Mouse (Mus musculus) splenic B cell, adult 2 months (primary cell): ENCODE results near the gene Kcna10.

Experiments
- DNase-seq: peaks from one replicate; pipeline ENCODE4 v3.0.0-alpha.2; 2011; ENCODE audit warnings: low read depth, low spot score
- H3K27me3 ChIP-seq: 2 replicates; pipeline ENCODE4 v1.6.1; 2012; ENCODE audit warnings: mild to moderate bottlenecking, low read length, moderate library complexity, mixed read lengths; ENCODE audit not compliant: control insufficient read depth, poor library complexity, insufficient read depth, severe bottlenecking
- H3K36me3 ChIP-seq: 2 replicates; pipeline ENCODE4 v1.6.1; 2012; ENCODE audit warnings: mild to moderate bottlenecking, low read length, moderate library complexity, mixed read lengths; ENCODE audit not compliant: control insufficient read depth, poor library complexity, insufficient read depth, severe bottlenecking

The Kcna10 gene

DNA sequence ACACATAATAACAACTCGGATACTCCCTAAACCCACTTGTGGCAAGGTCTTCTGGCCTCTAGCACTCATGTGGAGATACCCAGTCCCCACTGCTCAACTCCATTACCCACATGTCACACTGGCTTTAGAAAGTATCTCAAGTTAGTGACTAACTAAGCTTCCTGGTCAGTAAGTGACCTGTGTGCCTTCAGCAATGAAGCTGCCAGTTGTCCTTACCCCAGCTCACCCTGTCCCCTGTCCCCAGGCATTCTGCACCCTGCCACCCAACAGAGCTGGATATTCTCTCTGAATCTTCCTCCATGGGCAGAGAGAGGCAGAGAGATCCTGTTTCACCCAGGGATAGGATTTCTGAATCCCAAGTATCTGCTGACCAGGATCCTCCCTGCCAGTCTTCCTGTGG is at the start of gene Kcna10:
TSS of gene Kcna10 (plus strand) at position 301 of the 400 bp plus-strand sequence.
- no peak for DNase-seq
- H3K27me3 ChIP-seq, result no peaks in the 10 kb centered on the region
- no peaks in the 10 kb centered on the region for H3K36me3 ChIP-seq

DNA sequence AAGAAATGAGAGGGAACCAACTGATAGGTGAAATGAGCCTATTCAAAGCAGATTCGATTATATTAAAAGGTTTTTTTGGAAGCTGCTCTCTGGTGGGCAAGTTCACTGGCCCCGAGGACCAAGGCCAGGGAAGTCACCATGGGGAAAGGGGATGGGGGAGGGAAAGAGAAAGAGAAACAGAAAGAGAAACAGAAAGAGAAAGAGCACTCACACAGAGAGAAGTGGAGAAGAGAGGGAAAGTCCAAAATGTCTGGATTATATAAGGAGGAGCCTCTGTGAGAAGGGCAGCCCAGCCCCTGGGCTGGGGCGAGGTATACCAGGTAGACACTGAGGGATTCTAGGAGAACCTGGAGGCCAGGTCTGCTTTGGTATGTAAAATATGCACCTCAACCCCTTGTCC is 48.4 kb upstream of the Kcna10 start:
- DNase-seq, result no peak
- Histone ChIP-seq H3K36me3 (no peaks in the 10 kb centered on the region), H3K27me3 (no peaks in the 10 kb centered on the region)

- Histone ChIP-seq H3K36me3 (no peaks in the 10 kb centered on the region), H3K27me3 (0 out of 2 replicates have a peak, but pooled peaks cover 1% of the 10 kb centered on the region)
- no peak for DNase-seq
Observed at GRCm38 (mm10) chr3:107147126-107147525, 35.7 kb upstream of the Kcna10 start.

DNA sequence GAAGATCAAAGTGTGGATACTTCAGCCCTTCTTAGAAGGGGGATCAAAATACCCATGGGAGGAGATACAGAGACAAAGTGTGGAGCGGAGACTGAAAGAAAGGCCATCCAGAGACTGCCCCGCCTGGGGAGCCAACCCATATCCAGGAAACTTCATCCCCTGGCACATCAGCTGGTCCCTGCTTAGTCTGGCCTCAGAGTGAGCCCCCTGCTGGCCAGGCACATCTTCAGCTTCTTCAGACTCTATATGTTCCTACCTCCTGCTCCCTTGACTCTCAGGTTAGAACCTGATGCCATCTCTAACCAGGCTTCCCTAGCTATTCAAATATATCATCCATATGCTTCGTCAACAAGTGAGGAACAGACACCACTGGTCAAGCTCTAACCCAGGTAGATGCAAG is 33.9 kb upstream of the Kcna10 start:
- Histone ChIP-seq H3K36me3 (no peaks in the 10 kb centered on the region), H3K27me3 (0 out of 2 replicates have a peak, but pooled peaks cover 1% of the 10 kb centered on the region)
- peak; percentile 64 for DNase-seq

GRCm38 (mm10) chr3:107150469-107150868 is 32.4 kb upstream of the Kcna10 start:
- H3K36me3 ChIP-seq, result no peaks in the 10 kb centered on the region
- no peak for DNase-seq
- H3K27me3 ChIP-seq, result no peaks in the 10 kb centered on the region

DNA sequence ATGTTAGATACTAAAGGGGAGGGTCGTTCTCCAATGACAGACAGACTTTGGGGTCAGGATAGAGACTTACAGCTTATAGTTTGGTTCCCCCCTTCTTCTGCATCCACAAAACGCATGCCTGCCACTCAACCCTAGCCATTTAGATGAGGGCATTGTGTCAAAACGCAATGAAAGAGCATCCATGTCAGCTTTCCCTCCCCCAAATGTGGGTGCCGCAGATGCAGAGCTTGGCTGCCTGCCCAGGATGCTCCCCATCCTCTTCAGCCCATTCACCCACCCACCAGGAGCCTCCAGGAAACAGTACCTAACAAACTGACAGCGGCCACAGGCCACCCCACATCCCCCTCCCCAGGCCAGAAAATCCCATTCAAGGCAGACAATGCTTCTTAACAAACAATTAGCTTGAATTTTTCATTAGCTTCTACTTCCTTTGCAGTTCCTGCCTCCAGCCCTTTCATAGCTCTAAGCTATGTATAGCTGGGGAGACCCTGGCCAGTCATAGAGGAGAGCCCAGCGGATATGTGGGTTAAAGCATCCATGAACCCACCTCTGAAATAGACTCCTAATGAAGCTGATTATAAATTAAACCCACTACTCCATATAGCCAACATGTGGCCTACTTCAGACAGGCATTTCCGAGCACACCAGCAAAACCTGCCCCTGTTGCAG is 31.9 kb upstream of the Kcna10 start:
- Histone ChIP-seq H3K27me3 (no peaks in the 10 kb centered on the region), H3K36me3 (no peaks in the 10 kb centered on the region)
- DNase-seq, result no peak

GRCm38 (mm10) chr3:107153772-107154655 is 28.8 kb upstream of the Kcna10 start:
- no peaks in the 10 kb centered on the region for H3K36me3 ChIP-seq
- no peak for DNase-seq
- H3K27me3 ChIP-seq, result no peaks in the 10 kb centered on the region

GRCm38 (mm10) chr3:107158856-107159255 is 24.0 kb upstream of the Kcna10 start:
- no peaks in the 10 kb centered on the region for H3K36me3 ChIP-seq
- no peak for DNase-seq
- no peaks in the 10 kb centered on the region for H3K27me3 ChIP-seq

GRCm38 (mm10) chr3:107159418-107159817 is 23.4 kb upstream of the Kcna10 start:
- DNase-seq, result peak; percentile 25
- Histone ChIP-seq H3K36me3 (no peaks in the 10 kb centered on the region), H3K27me3 (no peaks in the 10 kb centered on the region)

- DNase-seq, result peak; percentile 3
- H3K36me3 ChIP-seq, result no peaks in the 10 kb centered on the region
- H3K27me3 ChIP-seq, result no peaks in the 10 kb centered on the region
Observed at GRCm38 (mm10) chr3:107159859-107160324, 23.0 kb upstream of the Kcna10 start.

GRCm38 (mm10) chr3:107162741-107163140 is 20.1 kb upstream of the Kcna10 start:
- DNase-seq, result no peak
- Histone ChIP-seq H3K27me3 (no peaks in the 10 kb centered on the region), H3K36me3 (no peaks in the 10 kb centered on the region)

- H3K27me3 ChIP-seq, result no peaks in the 10 kb centered on the region; the same call in 1 of the 2 replicates
- H3K36me3 ChIP-seq, result no peaks in the 10 kb centered on the region
- DNase-seq, result no peak
Observed at GRCm38 (mm10) chr3:107169552-107169951, 13.3 kb upstream of the Kcna10 start.

DNA sequence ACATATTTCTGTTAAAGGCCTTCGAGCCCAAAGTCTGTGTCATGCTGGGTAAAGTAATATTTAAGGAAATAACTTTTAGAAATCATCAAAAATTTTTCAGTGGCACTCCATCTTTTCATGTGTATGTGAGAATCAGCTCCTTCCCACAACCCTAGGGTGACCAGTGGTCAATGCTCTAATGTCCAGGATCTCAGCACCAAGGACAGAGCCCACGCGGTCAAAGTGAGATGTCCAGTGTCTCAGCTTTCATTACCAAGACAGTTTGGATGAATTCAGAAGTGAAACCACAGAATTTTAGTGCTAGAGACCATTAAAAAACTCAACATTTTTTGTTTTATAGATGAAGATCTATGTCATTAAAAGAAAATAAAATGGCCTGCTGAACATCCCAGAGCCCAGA is 10.9 kb upstream of the Kcna10 start:
- DNase-seq, result no peak
- Histone ChIP-seq H3K36me3 (no peaks in the 10 kb centered on the region), H3K27me3 (no peaks in the 10 kb centered on the region; the same call in 1 of the 2 replicates)

GRCm38 (mm10) chr3:107172556-107172955 is 10.3 kb upstream of the Kcna10 start:
- H3K27me3 ChIP-seq, result no peaks in the 10 kb centered on the region; the same call in 1 of the 2 replicates
- DNase-seq, result no peak
- H3K36me3 ChIP-seq, result no peaks in the 10 kb centered on the region

- no peaks in the 10 kb centered on the region for H3K27me3 ChIP-seq
- no peak for DNase-seq
- H3K36me3 ChIP-seq, result no peaks in the 10 kb centered on the region
Observed at GRCm38 (mm10) chr3:107175486-107175885, 7.4 kb upstream of the Kcna10 start.
